Mouse (Mus musculus): ENCODE data around the gene Pfkl.
"Not testable (repeated sequence)": the region's sequence is repeated elsewhere in the genome, so short reads cannot be mapped to it uniquely, and the experiment has no call there.

Gene Pfkl

DNA sequence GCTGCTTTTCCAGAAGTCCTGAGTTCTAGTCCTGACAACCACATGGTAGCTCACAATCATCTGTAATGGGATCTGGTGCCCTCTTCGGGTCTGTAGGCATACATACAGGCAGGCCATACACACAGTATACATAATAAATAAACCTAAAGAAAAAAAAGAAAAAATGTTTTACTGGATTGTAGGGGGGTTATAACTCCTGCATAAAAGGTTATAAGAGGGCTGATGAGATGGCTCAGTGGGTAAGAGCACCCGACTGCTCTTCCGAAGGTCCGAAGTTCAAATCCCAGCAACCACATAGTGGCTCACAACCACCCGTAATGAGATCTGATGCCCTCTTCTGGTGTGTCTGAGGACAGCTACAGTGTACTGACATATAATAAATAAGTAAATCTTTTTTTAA, 1.2 kb upstream of the Pfkl start:
- DNase-seq = not testable (repeated sequence)

DNA sequence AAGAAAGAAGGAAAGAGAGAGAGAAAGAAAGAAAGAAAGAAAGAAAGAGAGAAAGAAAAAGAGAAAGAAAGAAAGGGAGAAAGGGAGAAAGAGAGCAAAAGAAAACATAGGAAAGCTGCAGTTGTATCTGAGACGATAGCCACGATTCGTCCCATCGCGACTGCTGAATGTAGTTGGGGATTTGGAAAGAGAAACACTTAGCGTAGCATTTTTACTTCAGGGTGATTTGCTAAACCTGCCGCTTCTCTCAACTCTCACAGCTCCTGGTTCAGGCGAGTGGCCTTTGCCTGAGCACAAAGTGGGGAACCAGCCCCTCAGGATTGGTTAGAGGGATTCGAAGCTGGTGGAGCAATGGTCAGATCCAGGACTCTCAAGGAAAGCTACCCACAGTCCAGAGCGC, 452 bp upstream of the Pfkl start:
- no peak for DNase-seq

DNA sequence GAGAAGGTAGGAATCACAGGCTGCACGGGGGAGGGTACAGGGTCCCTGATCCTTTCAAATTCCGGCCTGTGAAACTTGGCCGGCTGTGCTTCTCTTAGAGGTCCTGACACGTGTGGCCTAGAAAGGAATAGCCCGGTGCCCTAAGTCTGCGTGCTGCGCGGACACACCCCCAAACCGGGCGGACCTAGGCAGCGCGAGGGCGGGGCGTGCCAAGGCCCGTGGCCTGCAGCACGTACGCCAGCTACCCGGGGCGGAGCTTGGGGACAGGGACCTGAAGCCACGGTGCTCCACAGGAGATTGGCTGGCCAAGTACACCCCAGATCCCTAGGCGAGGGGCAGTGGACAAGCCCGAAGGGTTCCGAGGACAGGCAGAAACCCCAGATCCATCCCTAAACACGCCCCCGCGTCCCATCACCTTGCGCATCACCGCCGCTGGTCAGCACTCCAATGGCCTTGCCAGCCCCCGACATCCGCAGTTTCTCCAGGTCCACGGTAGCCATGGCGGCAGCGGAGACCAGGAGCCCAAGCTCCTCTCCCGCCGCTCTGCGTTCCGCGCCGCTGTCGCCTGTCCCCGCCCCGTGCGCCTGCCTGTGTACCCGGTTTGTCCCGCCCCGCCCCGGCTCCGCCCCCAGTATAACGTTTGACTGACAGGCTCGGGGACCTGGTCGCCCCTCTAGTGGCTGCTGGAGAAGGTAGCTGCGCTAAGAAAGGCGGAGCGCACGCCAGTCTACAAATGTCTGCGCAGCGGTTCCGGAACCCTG, 519 bp downstream of the Pfkl start:
- DNase-seq = peak; percentile 95 to 97

DNA sequence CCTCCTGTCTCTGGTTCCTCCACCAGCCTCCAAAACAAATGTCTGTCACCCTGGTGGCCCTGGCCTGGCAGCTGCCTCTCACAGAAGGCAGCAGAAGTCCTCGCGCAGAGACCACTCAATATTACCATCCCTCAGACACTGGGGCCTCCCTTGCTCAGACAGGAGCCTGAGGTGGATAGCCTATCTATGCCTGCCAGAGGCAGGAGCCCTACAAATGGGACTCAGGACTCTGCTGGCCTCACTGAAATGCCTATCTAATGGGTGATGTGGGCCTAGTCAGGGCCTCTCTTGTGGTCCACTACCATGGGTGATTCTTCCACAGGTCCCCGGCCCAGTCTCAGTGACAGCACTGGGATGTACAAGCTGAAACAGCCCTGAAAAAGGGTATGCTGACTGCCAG, 1.7 kb downstream of the Pfkl start:
- no peak for DNase-seq

DNA sequence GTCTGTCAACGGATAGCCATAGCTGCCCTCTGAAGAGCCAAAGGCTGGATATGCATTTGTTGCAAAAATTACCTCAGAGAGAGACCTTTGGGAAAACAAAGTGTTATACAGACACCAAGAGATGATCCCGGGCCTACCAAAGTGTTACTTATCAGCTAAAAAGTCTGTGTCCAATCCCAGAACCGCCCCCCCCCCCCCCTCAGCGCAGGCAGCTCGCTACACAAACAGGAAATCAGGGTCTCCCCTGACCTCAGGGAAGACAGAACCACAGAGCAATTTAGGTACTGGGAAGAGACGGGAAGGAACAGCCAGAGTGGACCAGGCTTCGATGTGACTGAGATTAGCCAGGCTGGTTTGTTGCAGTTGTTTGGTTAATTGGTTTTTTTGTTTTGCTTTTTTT, 2.7 kb downstream of the Pfkl start:
- DNase-seq = no peak

DNA sequence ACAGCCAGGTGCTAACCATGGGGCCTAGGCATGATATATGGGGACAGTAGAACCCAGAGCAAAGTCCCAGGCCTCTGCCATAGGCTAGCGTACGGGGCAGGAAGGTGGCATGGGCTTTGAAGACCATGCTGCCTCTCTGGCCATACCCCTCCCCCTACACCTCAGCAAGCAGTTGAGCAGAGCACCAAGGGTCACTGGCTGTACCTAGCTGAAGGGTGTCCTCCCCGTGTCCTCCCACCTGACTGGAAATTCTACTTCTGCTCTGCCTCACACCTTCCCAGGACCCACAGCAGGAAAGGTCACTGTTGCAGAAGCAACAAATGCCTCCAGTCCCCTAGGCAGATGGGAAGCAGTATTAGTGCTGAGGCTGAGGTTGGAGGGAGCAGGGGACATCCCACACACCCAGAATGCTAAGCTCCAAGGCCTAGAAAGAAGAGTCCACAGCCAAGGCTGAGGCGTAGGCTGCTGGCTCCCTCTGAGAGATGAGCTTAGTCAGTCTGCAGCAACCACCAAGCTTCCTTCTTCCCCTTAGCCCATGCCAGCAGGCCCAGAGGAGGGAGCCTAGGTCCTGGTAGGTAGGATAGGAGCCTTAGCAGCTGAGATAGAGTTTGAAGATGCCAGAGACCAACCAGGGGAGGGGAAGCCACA, 4.0 kb downstream of the Pfkl start:
- peak in 1 of 2 experiments; percentile 32 for DNase-seq

DNA sequence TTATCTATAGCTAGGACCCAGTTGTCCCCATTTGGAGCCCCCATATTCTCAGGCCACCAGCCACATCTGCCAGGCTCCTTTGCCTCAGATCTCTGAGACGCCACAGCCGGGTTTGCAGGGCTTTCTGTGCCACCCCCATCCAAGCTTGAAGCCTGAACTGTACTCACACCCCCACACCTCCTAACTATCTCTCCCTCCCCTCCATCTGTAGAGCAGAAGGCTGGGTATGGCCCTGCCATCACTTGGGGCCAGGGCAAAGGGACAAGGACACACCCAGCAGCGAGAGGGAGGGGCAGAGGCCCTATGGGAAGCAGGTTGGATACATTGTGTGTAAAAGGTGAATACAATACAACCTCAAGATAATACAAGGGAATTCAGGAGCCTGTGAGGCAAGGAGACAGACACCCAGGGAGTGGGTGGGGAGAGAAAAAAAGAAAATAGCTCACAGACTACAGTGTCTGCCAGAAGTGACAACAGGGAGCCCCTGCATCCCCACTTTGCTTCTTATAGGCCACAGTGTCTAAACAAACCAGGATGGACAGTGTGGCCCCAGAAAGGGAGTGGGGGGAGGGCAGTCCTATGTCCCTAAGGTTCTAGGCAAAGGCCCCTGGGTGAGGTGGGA, 5.3 kb downstream of the Pfkl start:
- DNase-seq = no peak

DNA sequence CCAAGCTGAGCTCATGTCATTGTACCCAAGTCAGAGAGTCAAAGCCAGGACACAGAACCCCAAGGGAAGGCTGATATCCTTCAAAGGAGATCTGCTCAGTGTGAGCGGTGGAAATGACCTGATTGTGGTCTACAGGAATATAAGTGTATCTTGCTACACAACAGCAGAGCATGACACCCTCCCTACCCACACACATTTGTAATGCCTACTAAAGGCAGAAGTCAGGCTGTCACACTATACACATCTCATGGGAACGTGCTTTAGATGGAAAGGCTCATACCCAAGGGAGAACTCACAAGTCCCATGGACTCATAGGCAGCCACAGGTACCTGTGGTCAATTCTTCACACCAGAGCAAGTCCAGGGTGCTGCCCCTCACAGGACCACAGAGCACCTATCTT, 7.6 kb downstream of the Pfkl start:
- no peak for DNase-seq

DNA sequence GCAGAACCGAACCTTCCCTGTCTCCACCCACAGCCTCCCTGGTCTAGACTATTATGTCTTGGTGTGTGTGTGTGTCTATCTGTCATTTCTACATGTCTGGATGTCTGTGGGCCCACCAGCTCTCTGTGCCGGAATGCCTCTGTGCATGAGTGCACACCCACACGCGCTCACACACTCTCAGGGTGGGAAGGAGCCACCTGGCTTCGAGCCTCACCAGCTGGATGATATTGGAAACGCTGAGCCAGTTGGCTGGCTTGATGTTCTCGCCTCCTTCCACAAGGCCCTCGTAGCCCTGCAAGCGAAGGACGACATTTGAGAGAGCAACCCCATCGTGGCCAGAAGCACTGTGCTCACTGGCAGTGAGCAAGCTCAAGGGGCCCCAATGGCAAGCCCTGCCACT, 8.1 kb downstream of the Pfkl start:
- no peak for DNase-seq

DNA sequence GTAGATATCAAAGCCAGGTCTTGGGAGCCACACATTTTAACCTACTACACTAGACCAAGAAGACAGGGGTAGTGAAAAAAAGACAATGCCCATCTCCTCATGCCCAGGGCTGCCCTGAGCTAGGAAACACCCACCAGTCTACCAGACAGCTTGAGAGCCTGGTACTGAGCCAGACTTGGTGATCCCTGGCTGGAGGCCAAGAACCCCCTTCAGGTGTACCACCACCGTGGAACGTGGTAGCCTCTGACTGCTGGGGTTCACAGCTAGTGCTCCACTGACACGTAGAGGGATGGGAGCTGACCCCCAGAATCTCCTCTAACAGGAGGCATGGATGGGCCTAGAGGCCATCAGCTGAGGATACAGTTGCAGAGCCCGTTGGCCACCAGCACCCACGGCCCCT, 9.7 kb downstream of the Pfkl start:
- no peak for DNase-seq

DNA sequence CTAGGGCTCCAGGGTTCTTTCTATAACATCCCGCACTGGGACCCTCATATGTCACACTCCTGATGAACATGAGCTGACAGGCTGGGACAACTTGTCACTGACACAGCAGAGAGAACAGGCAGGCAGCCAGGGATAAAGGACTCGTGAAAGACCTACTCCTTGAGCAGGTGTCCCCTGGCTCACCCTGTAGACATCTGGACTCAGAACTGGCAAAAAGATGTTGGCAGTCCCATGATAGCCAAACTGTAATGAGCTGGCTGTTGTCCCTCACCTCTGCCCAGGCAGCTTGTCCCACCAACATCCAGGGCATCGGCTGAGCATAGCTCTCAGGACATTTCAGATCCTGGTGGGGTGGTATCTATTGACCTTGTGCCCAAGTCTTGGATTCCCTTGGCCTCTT, 14.2 kb downstream of the Pfkl start:
- no peak for DNase-seq

DNA sequence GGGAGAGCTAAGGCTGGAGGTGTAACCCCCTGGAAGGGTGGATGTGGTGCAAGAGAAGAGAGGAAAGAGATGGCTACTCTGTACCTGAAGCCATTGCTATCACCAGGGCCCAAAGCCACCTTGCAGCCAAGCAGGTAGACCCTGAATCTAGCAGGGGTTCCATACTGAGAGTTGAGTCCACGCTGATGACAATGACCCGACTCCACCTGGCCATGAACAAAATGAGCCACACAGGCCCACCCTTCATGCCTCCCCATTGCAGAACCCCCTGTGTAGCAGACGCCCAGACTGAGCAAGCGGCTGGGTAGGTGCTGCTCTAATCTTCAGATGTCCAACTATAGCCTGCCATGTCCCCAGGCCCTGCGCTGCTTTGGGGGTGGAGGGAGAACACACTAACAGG, 24.1 kb downstream of the Pfkl start:
- no peak for DNase-seq

DNA sequence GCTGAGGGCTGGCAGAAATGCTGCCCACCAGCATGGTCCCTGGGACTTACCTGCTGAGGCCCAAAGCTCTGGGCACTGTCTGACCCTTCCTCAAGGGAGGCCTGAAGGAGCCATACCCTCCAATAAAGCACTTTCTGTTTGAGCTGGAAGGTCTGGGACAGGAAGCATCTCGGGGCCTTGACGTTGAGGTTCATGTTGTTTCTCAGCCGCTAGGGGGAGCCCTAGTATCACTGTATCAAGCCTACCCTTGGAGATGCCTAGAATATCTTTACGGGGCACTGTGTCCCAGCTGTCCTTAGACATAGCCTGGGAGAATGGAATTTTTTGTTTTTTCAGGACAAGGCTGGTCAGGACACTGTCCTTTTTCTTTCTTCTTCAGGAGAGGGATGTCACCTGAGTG, 25.2 kb downstream of the Pfkl start:
- DNase-seq = peak; percentile 66 to 67

DNA sequence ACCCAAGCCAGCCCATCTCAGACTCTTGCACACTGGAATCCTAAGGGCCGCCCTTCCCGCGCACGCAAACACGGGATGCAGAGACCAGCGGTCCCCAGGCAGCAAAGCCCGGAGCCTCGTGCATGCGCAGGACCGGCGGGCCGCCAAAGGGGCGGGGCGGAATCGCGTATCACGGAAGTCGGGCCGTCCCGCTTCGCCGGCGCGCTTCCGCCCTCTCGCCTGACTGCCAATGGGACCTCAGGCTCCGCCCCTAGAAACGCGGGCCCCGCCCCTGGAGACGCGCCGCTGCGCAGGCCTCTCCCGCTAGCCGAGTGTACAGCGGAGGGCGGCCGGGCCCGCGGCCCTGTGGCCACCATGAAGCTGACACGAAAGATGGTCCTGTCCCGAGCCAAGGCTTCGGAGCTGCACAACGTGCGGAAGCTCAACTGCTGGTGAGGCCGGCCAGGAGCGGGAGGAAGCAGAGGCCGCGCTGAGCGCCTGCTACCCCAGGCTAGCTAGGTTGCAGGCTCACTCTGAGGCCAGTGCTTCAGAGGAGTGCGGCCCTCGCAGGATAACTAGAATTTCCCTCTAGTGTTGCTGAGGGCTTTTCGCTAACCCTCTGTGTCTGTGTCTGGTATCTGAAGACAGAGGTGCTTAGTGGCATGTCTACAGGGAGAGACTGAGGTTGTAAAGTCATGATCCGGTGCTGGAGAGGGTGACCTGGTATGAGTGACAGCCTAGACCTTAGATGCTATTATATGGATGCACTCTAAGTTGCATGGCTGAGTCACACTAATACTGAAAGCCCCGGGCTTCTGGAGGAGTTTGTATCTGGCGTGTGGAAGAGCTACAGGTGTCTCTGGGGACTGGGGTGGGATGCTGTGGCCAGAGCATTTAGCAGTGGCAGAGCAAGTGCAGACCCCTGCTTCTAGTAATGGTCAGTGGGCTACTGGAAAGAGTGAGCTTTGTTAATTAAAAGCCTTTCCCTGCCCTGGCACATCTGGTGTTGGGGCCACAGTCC, 31.2 kb downstream of the Pfkl start, which contains the start of gene 1810043G02Rik:
Gene 1810043G02Rik, plus strand, starts transcription at position 174 of the 1,000 bp plus-strand sequence.
- DNase-seq = peak; percentile 98 to 100

DNA sequence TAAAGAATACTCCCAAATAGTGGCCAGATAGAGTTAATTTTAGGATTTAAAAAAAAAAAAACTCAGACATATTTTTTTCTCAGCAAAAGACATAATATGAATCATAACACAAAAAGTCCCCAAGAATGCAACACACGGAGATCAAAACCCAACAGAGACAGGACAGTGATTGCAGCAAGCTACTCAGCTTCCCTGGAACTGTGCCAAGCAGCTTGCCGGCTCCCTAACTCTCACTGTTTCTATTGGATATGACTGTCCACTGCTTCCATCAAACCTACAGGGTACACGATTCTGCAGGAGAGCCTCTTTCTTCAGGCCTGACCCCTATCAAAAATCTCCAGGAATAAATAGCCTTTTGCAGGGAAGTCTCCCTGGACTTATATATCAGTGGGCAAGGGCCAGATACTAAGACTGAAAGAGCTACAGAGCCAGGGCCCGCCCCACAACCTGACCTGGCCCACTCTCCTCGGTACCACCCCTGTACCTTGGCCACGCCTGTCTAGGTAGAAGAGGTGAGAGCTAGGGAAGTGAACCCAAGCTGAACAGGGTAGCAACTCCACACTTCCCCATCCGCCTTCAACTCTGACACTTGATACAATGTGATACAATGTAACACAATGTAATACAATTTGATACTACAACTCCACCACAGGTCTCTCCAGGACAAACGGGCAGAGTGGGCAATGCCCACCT, 33.3 kb downstream of the Pfkl start:
- no peak for DNase-seq

DNA sequence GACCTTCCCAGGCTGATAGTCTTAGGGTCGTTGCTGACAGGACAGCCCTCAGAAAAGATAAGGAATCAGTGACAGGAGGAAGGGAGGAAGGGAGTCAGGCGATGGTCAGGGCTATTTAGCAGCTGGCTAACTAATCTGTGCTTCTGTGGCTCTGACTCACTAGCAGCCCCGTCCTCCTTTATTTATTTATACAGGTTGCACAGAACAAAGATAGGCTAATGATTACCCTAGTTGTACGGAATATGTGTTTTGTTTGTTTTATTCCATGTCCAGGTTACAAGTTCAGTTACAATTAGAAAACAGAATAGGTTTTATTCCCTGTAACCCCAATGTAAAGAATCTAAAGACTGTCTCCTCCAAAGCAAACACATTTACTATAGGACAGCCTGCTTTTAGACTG, 34.2 kb downstream of the Pfkl start:
- no peak for DNase-seq

DNA sequence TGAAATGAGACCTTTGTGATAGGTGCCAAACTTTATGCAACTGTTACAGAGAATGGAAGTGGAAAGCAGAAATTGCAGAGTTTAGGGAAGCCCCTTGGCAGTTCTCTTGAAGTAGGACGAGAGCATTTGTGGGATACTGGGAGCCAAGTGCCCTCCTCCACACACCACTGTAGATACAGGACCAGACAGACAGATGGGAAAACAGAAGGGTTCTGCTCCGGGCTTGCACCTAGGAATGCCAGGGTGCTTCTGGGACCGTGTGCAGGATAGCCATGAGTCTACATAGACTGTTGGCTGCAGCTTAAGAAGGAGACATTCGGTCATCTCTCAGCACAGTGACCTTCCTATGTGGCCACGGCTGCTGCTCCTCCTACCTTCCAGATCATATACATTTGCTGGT, 35.1 kb downstream of the Pfkl start:
- no peak for DNase-seq

DNA sequence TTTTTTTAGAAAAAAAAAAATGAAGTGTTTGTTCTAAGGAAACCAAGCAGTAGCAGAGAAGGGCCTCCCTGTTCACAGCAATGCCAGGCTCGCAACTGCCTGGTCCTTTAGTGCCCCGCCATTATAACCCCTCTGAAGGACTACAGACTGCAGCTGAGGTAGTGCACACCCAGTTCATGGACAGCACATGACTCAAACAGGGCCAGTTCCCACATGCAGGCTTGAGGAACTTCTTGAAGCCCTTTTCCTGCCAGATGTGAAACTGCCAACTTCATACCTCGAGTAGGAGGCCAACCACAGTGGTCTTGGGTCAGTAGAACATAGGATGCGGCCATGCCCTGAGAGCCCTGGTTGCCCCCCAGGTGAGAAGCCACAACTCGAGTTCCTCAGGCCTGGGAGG, 35.6 kb downstream of the Pfkl start:
- DNase-seq = no peak

DNA sequence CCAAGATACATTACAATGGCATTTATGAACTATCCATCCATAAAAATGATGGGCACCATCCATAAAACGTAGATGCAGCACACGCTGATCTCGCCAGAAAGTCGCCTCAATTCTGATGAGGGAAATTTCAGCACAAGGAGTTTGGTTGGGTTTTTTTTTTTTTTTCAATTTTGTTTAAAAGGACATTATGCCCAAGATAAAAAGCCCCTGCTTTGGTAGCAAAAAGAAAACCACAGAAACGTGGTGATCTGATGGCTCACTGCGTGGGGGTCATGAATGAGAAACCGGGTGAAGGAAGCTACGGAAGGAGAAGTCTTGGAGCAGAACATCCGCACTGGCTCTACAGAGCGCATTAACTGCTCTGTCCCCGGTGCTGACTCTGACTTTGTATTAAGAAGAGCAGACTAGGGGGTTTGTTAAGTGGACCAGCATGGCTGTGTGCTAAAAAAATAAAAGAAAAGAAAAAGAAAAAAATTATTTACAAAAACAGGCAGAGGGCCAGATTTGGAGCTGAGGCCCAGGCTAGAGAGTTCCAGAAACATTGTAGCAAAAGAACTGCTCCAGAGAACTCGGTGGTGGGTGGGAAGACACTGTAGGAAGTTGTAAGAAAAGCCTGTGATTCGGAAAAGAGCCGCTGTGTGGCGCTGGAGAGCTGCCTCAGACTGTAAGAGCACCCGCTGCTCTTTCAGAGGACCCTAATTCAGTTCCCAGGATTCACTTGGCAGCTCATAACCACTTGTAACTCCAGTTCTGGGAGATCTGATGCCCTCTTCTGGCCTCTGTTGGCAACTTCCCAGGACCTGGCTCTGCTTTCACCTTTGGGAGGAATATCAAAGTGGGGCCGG, 38.0 kb downstream of the Pfkl start:
- DNase-seq = peak in 1 of 2 experiments; percentile 32

DNA sequence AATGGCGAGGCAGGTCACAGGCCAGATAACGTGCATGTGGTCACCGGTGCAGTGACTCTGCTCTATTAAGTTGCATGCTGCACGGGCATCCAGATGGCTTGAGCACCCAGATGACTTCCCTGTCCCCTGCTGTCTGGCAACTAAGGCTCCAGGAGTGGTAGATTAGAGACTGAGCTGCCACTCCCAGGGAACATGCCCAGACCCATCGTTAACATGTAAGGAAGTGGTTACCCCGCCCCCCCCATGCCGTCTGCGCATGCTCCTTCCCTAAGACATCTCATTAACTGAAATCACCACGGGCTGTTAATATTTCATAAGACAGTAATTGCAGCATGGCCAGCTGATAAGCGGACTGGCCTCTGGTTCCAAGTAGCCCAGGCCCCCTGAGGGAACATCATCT, 38.7 kb downstream of the Pfkl start:
- DNase-seq = no peak

DNA sequence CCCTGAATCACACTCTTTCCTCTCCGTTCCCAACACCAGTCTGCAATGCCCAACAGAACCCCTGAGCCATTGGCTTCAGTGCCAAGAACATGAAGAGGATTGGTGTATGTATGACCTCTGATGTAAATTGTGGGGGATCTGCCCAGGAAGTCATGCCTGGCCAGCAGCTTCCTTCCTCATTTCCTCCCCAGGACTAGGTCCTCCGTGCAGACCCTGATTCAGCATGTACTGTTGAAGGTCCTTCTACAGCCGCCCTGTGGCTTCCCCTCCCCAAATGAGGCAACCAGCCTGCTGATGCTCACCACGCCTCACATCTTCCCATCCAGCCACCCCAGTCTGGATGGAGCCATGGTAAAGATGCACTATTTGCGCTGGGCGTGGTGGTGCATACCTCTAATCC, 39.4 kb downstream of the Pfkl start, which contains the start of gene Trpm2:
Gene Trpm2, minus strand, starts transcription at position 83 of the 400 bp plus-strand sequence.
- DNase-seq = no peak
